Mouse (Mus musculus) forebrain, embryonic 16.5 days (tissue): ENCODE data around the gene Cib3. TPM values are rescaled to one million over a fixed set of nuclear protein-coding genes. Genes with fewer than 3 reads are reported as not detected.

Experiments
- ATAC-seq: fragments of 200-750 bp; cut with Nextera tagmentation; 2 replicates; pipeline ENCODE4 v1.8.0; 2017; ENCODE audit warnings: mild to moderate bottlenecking, moderate library complexity
- H3K27ac ChIP-seq: fragments of 300-500 bp; sonication (generic); 2 replicates; pipeline ENCODE4 v1.5.1; 2014; ENCODE audit warnings: low read length, control low read depth
- H3K27me3 ChIP-seq: fragments of 300-500 bp; sonication (generic); replicated peaks from 2 replicates; pipeline ENCODE4 v1.6.1; 2014; ENCODE audit warnings: low read length; ENCODE audit not compliant: control insufficient read depth, insufficient read depth
- H3K36me3 ChIP-seq: fragments of 300-500 bp; sonication (generic); 2 replicates; pipeline ENCODE4 v1.6.1; 2014; ENCODE audit not compliant: control insufficient read depth, insufficient read depth
- H3K4me1 ChIP-seq: fragments of 300-500 bp; sonication (generic); replicated peaks from 2 replicates; pipeline ENCODE4 v1.6.1; 2014; ENCODE audit warnings: low read length; ENCODE audit not compliant: control insufficient read depth, insufficient read depth
- H3K4me2 ChIP-seq: fragments of 300-500 bp; sonication (generic); 2 replicates; pipeline ENCODE4 v1.6.1; 2014; ENCODE audit warnings: mild to moderate bottlenecking, low read length, control low read depth
- H3K4me3 ChIP-seq: fragments of 300-500 bp; sonication (generic); replicated peaks from 2 replicates; pipeline ENCODE4 v1.5.1; 2014; ENCODE audit warnings: mild to moderate bottlenecking, low read length, control low read depth
- H3K9ac ChIP-seq: fragments of 300-500 bp; sonication (generic); replicated peaks from 2 replicates; pipeline ENCODE4 v1.6.1; 2014; ENCODE audit warnings: low read depth, low read length, control low read depth
- H3K9me3 ChIP-seq: fragments of 300-500 bp; sonication (generic); 2 replicates; pipeline ENCODE4 v1.6.1; 2016; ENCODE audit warnings: low read length; ENCODE audit not compliant: control insufficient read depth
- WGBS: fragments of 180-500 bp; shearing (Covaris S2); extraction: QIAGEN DNeasy Blood & Tissue Kit; methylation state at CpG from one replicate; pipeline ENCODE4 v1.1.7; 2014; 5-methylcytosine and 5-hydroxymethylcytosine counted together
- polyA plus RNA-seq: library from polyadenylated mRNA; unstranded; fragments of >200 nt; fragmentation: Nextera tagmentation; extraction: Ambion mirVana; gene quantifications from 2 replicates; pipeline ENCODE4 v1.2.1, GENCODE M21; 2015

The Cib3 gene
- polyA plus RNA-seq, 1 experiment from 2014 or later: not detected

- ATAC-seq: no peak
- H3K36me3 ChIP-seq: no peaks in the 10 kb centered on the region
Measured at GRCm38 (mm10) chr8:72215060-72215459, 2.4 kb upstream of the Cib3 start.

GRCm38 (mm10) chr8:72213536-72213935 lies 899 bp upstream of the Cib3 start, which contains the start of gene Gm11034:
Gene Gm11034, minus strand, starts transcription at chr8:72213636.
- H3K4me3 ChIP-seq: no peak within 1 kb of the TSS
- ATAC-seq: no peak
- no peak within 1 kb of the TSS for H3K9ac ChIP-seq
- no peaks in the 10 kb centered on the region for H3K27me3 ChIP-seq
- H3K4me1 ChIP-seq: no peaks in the 10 kb centered on the region
- 74% methylated on average over 4 of the region's 4 CpGs for WGBS
- no peaks in the 10 kb centered on the region for H3K36me3 ChIP-seq
- H3K27ac ChIP-seq: no peak within 1 kb of the TSS
- H3K9me3 ChIP-seq: no peaks in the 10 kb centered on the region
- no peak within 1 kb of the TSS for H3K4me2 ChIP-seq

More at GRCm38 (mm10) chr8:72215060-72215459, 2.4 kb upstream of the Cib3 start:
- no peaks in the 10 kb centered on the region for H3K27me3 ChIP-seq
- WGBS: 43% methylated on average over 2 of the region's 2 CpGs
- H3K9ac ChIP-seq: no peak overlapping the region
- H3K4me2 ChIP-seq: no peak overlapping the region
- no peak overlapping the region for H3K4me3 ChIP-seq
- H3K4me1 ChIP-seq: no peaks in the 10 kb centered on the region
- no peaks in the 10 kb centered on the region for H3K9me3 ChIP-seq
- H3K27ac ChIP-seq: no peak overlapping the region

- Histone ChIP-seq H3K9ac (no peak overlapping the region), H3K4me2 (no peak overlapping the region), H3K9me3 (no peaks in the 10 kb centered on the region), H3K27ac (no peak overlapping the region), H3K4me1 (no peaks in the 10 kb centered on the region), H3K36me3 (no peaks in the 10 kb centered on the region), H3K4me3 (no peak overlapping the region), H3K27me3 (no peaks in the 10 kb centered on the region)
- no peak for ATAC-seq
- 87% methylated on average over 1 of the region's 1 CpGs for WGBS
Measured at GRCm38 (mm10) chr8:72211846-72212245, 791 bp downstream of the Cib3 start.

GRCm38 (mm10) chr8:72210710-72211109 lies 1.9 kb downstream of the Cib3 start:
- Histone ChIP-seq H3K4me3 (no peak overlapping the region), H3K27me3 (no peaks in the 10 kb centered on the region), H3K4me2 (no peak overlapping the region), H3K4me1 (no peaks in the 10 kb centered on the region), H3K9ac (no peak overlapping the region), H3K36me3 (no peaks in the 10 kb centered on the region), H3K9me3 (no peaks in the 10 kb centered on the region), H3K27ac (no peak overlapping the region)
- ATAC-seq: no peak
- WGBS: 54% methylated on average over 2 of the region's 2 CpGs

GRCm38 (mm10) chr8:72210222-72210621 lies 2.4 kb downstream of the Cib3 start:
- Histone ChIP-seq H3K36me3 (no peaks in the 10 kb centered on the region), H3K4me2 (no peak overlapping the region), H3K27me3 (no peaks in the 10 kb centered on the region), H3K4me3 (no peak overlapping the region), H3K27ac (no peak overlapping the region), H3K9me3 (no peaks in the 10 kb centered on the region), H3K9ac (no peak overlapping the region), H3K4me1 (no peaks in the 10 kb centered on the region)
- ATAC-seq: no peak
- 80% methylated on average over 4 of the region's 4 CpGs for WGBS

GRCm38 (mm10) chr8:72208582-72208981 lies 4.1 kb downstream of the Cib3 start:
- 76% methylated on average over 1 of the region's 1 CpGs for WGBS
- H3K4me2 ChIP-seq: no peak overlapping the region
- ATAC-seq: no peak

GRCm38 (mm10) chr8:72197997-72198396 lies 14.6 kb downstream of the Cib3 start:
- no peak overlapping the region for H3K9ac ChIP-seq
- H3K4me3 ChIP-seq: no peak overlapping the region
- WGBS: 68% methylated on average over 8 of the region's 8 CpGs
- no peaks in the 10 kb centered on the region for H3K4me1 ChIP-seq
- H3K9me3 ChIP-seq: peaks cover 8% of the 10 kb centered on the region
- ATAC-seq: no peak
- H3K27me3 ChIP-seq: no peaks in the 10 kb centered on the region
- H3K27ac ChIP-seq: no peak overlapping the region
- no peaks in the 10 kb centered on the region for H3K36me3 ChIP-seq
- H3K4me2 ChIP-seq: no peak overlapping the region

More at GRCm38 (mm10) chr8:72208582-72208981, 4.1 kb downstream of the Cib3 start:
- no peaks in the 10 kb centered on the region for H3K27me3 ChIP-seq
- no peaks in the 10 kb centered on the region for H3K4me1 ChIP-seq
- H3K9ac ChIP-seq: no peak overlapping the region
- no peak overlapping the region for H3K4me3 ChIP-seq
- no peak overlapping the region for H3K27ac ChIP-seq
- no peaks in the 10 kb centered on the region for H3K36me3 ChIP-seq
- peaks cover 3% of the 10 kb centered on the region for H3K9me3 ChIP-seq

- Histone ChIP-seq H3K9ac (no peak overlapping the region), H3K4me3 (no peak overlapping the region), H3K27ac (no peak overlapping the region), H3K4me1 (no peaks in the 10 kb centered on the region), H3K27me3 (no peaks in the 10 kb centered on the region), H3K4me2 (no peak overlapping the region), H3K9me3 (no peaks in the 10 kb centered on the region), H3K36me3 (no peaks in the 10 kb centered on the region)
- no peak for ATAC-seq
Measured at GRCm38 (mm10) chr8:72192065-72192464, 20.6 kb downstream of the Cib3 start.

GRCm38 (mm10) chr8:72190215-72190539 lies 22.5 kb downstream of the Cib3 start:
- ATAC-seq: no peak
- Histone ChIP-seq H3K9me3 (no peaks in the 10 kb centered on the region), H3K27me3 (no peaks in the 10 kb centered on the region), H3K36me3 (no peaks in the 10 kb centered on the region), H3K27ac (no peak overlapping the region), H3K4me2 (no peak overlapping the region), H3K4me3 (no peak overlapping the region), H3K4me1 (no peaks in the 10 kb centered on the region), H3K9ac (no peak overlapping the region)
- WGBS: 86% methylated on average over 2 of the region's 2 CpGs
